Mouse (Mus musculus) cerebellum, postnatal 4 days (tissue): ENCODE measurements around the gene Zic2.

Experiments used
- DNase-seq, 2 experiments: peaks; one replicate each; pipeline ENCODE4 v3.0.0; 2022; ENCODE audit warnings: low spot score in 2 of 2, mixed read lengths in 1 of 2

Gene Zic2

DNA sequence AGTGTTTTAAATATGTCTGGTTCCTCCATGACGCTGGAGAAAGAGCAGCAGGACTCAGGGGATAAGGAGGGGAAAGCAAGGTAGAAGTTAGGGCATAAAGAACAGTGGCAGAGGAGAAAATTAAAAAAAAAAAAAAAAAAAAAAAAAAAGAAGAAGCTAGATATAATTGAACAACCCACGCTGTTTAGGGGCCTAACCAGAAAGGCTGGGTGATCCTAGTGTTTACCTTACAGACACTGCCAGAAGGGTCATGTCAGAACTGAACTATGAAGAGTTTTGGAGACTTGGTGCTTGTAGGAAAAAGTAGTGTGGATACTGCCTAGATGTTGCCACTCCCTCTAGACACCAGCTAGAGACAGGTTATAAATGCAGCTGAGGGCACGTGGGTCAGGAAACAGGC is 13.7 kb upstream of the Zic2 start:
- no peak for DNase-seq

- no peak for DNase-seq
Observed at GRCm38 (mm10) chr14:122461966-122462365, 13.3 kb upstream of the Zic2 start.

DNA sequence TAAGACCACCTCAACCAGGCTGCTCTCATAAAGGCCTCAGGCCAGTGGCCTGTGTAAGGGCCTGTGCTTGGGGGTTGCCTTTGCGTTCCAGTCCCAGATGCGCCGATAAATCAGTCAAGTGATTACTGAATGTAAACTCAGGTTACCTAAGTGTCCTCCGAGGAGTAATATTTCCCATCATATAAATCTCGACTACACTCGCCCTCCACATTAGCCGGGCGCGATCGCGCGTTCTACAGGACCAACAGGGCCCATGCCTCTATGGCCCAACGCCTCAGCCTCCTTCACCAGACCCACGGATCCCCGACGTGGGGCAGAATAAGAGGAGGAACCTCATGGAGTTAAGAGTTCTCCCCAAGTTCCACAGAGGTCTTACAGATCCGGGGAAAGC is 12.6 kb upstream of the Zic2 start:
- DNase-seq: no peak

DNA sequence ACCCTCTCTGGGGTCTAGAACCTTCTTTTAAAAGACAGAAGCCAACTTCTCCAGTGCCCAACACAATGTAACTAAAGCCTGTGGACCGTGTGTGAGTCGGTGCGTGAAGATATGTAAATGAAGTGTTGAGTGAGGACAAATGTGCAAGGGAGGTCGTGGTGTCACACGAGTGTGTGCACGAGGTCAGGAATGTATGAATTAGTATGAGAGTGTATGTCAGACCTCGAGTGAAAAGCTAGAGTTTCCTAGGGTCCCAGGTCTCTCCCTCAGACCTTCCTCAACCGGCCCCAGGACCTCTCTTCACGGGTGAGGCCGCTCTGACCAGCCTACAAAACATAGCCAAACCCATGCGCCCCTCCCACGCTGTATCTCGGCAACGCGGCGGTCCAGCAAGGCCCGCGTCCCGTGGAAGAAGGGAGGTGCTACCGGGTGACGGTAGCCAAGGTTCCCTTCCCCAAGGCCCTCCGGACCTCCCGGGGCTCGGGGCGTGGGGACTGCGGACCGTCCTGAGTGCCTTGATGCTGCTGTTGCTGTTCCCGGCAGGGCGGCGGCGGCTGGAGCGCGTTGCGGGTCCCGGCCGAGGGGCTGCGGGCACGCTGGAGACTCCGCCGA is 12.0 kb upstream of the Zic2 start:
- DNase-seq: no peak

- DNase-seq: peak in 1 of 2 experiments; percentile 29
Observed at GRCm38 (mm10) chr14:122463734-122464341, 11.4 kb upstream of the Zic2 start.

DNA sequence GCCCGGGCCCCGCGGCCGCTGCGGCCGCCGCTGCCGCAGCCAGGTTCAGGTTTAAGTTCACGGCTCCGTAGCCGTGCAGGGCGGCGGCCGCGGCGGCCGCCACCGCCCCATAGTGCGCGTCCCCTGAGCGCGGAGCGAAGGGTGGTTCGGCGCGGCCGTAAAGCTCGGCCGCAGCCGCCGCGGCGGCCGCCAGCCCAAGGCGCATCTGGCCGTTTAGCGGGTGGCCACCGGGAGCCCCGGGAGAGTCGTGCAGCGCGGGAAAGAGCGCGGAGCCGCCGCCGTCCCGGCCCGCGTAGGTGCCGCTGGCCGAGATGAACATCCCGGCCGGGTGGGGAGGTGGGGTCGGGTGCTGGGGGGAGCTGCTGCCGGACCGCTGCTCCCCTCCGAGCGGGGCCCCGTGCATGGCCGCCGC is 10.9 kb upstream of the Zic2 start:
- no peak for DNase-seq

DNA sequence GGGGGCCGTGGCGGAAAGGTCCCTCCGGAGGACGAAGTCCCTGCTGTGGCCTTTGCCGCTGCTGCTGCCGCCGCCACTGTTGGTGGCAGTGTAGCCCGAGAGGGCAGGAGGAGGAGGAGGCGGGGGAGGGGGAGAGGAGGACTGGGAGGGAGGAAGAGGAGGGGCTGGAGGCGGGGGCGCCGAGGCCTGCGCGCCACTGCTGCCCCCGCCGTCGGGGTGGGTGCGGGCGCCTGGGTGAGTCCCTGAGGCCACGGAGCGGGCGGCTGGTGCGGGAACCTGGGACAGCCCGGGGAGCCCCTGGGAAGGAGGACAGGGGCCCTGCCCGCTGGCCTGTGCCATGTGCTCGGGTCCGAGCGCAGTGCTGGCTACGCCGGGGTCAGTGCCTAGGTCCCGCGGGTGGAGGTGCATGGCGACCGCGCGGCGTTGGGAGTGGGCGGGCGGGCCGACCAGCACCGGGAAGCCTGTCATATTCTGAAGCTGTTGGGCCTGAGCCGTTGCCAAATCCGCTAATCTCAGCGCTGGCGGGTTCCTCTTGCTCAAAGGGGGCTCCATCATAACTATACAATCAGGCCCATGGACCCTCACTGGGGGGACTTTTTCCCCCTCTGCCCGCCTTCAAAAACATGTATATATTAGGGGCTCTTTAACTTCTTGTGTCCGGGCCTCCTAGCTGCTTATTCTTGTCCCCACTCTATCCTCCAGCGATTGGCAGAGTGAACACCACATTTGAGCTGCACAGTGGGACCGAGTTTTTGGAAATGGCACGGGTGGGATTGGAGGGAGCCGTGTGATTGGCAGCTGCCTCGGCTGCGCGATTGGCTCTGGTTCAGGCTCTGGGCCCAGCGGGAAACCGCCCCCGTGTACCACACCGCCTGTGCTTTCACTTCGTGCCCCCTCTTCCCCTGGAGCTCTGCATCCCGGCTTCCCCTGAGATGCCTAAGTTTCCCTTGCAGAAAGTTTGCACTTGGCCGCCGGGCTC is 10.2 kb upstream of the Zic2 start, which contains the start of gene Zic5:
TSS of gene Zic5 (minus strand) at position 915 of the 979 bp plus-strand sequence.
- DNase-seq: peak; percentile 60 to 94

DNA sequence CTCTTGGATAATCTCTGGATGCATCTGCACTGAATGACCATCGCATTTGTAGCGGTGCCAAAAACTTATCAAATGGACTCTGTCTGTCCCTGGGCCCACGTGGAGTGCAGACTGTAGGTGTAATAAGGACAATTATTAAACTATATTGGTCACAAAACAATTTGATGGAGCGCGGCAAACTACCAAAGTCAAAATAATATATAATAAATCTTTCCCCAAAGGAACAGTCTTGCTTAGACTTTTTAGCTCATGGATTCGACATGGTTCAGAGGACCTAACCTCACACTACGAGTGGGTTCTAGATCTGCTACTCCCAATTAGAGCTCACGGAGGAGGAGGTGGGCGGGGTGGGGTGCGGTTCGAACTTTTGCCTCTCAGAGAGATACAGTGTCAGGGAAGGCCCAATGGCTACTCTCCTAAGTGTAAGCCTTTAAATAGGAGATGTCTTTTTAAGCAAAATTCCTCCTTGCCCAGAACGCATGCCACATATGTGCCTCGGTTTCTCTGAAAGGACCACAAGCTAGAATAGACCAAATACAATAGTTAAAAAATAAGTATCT is 9.2 kb upstream of the Zic2 start:
- DNase-seq: no peak

GRCm38 (mm10) chr14:122466756-122467362 is 8.4 kb upstream of the Zic2 start:
- no peak for DNase-seq

DNA sequence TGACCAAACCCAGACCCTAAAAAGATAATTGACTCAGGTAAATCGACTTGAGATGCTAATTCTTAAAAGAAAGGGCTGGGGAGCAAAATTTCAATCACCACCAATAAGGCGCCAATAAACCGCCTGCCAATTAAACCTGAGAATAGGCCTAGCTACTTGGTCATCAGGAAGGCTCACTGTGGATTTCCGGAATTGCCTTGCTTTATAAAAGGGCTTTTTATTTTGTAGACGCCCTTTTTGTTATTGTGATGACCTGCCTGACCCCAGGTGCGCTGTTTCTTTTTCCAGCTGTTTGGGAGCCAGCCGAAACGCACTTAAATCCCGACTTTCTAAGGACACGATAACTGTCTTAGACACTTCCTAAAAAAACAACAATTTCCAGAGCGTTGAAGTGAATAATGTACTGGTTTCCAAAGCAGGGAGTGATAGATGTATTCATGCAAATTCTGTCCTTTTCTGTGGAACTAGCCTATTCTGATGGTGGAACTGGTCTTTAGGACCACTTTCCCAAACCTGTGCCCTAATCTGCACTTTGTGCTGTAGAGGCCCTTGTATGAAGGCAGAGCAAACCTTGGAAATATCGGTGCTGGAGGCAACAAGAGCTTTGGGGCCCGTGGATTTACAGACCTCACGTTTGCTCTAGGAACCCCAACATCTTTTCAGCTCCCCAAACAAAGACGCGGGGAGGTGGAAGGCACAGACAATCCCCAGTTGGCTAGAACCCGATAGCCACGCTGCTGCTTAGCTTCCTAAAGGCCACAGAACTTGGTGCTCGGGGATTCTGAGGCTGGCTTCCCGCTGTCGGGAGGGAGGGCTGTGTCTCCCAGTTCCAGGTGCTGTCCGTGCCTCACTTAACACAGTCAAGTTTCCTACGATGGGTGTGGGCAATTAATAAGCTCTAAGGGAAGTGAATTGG is 7.1 kb upstream of the Zic2 start:
- peak in 1 of 2 experiments; percentile 45 for DNase-seq

DNA sequence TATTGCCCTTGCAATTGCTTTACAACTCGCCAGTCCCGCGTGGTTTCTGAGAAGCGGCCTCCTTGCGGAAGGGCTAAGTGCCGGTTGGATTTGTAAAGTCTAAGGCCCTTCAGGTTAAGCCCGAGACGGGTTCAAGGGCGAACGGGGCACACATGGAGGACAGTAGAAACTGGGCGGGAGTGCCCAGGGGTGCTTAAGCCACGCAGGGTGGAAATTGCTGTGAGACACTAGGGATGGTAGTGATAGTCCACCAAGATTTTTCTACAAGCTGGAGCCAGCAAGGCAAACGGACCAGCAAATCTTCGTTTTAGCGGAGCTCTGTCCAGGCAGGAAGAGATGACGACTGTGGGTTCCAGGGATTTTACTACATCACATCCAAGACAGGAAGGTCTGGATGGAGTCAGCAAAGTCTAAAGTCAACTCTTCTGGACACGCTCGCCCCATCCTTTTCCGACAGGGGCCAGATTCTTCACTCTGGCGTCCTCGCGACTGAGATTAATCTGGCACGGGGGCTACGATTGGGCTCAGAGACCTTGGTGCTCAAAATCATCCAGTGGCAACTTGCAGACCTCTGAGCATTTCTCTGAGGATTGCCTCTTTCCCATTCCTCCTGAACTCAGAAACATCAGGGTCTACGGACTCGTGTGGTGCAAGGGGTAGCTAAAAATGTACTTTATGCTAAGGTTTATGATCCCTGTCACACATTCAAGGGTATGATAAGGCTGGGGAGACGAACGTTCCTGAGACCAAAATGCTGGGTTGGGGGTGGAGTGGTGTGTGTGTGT is 6.1 kb upstream of the Zic2 start:
- no peak for DNase-seq

DNA sequence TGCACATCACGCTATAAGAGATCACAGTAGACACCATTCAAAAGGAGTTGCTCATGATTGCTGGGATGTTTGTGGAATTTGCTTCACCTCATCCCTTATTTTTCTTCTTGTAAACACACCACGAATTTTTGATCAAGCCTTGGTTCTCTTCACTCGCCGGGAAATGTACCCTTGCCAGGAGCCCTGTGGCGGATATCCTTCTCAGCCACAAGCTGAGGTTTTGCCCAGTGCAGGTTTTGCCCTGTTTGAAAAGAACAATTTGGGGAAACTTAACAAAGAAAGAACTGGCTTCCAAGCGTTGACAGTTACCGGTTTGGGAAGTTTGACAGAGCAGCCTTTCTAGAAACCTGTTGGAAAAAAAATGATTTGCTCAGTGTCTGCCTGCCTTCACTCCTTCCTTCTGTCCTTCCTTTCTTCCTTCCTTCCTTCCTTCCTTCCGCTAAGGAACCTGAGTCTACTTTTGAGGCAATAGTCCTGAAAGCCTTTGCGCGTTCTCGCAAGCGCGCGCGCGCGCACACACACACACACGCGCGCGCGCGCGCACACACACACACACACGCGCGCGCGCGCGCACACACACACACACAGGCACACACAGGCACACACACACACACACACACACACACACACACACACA is 3.7 kb upstream of the Zic2 start:
- no peak for DNase-seq

- DNase-seq: no peak
Observed at GRCm38 (mm10) chr14:122472161-122472560, 3.1 kb upstream of the Zic2 start.

DNA sequence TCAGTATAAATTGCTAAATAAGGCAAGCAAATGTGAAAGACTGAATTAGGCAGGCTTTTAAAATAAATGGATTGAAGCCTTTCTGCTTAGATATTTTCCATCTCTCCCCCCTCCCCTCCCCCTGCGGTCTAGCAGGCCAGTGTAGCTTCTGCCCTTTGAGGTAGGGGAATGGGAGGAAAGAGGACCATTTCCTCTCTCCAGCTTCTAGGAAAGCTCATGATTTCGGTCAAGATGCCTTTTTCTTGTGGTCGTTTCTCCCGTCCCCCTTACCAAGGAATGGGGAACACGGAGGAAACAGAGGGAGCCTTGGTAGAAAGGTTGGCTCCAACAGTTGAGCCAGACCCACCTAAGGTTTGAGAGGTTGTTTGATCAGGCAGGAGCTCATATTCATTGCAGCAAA is 2.6 kb upstream of the Zic2 start:
- no peak for DNase-seq

DNA sequence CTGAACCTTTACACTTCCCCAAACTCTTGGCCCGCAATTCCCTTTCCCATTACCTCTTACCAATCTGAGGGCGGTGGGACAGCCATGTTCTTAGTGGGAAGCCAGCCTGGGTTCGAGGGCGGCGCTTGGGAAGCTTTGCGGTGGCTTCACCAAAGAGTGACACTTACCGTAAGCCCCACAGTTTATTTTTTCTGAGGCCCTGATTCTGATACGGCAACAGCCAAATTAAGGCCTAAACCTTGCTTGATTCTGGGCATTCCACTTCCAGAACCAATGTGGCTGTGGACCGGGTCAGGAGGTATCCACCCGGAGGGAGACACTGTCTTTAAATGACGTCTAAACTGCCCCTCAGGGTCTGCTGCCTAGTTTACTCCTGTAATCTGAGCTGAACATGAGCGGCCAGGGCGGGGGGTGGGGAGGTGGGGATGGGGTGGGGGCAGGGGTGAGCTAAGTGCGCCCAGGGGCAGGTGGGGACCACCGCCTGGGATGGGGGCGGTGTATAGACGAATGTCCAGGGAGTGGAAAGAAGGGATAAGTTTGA is 2.0 kb upstream of the Zic2 start:
- no peak for DNase-seq

DNA sequence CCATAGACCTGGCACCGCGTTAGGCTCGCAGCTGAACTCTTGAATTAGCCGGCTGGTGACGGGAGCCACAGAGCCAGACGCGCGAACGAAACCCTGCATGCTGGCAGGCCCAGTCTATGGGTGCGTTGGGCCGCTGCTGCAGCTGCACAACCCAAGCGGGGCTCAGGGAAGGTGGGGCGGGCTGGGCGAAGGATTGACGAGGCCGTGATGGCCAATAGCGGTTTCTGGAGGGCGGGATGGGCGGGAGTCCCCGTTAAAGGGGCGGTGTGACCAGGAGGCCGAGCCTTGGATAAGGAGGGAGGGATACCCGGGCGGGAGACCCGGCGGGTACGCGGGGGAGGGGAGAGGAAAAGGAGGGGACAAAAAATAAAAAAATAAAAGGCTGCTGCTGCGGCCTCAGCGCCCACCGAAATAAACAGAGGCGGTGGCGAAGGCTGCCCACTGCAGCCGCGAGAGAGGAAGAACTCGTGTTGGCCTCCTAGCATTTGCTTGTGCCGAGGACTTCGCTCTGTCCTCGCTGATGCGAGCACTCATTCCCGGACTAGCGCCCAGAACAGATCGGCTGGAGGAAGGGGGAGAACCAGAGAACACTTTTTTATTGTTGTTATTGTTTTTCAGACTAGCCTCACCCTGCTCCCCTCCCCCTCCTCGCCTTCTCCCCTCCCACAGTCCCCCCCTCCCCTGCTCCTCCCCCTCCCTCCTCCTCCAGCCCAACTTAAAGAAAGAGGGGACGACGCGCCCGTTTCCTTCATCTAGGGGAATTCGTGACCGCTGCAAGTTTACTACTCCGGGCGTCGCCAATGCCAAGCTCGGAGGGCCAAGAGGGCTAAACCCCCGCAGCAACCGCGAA is 969 bp upstream of the Zic2 start:
- peak; percentile 63 to 85 for DNase-seq

- peak in 1 of 2 experiments; percentile 53 for DNase-seq
Observed at GRCm38 (mm10) chr14:122475557-122476040, 364 bp downstream of the Zic2 start.
